Mouse (Mus musculus) T-cell, adult 2 months (primary cell): ENCODE results near the gene Xpo5.

Experiments used
- DNase-seq: peaks from one replicate; pipeline ENCODE4 v3.0.0; 2022; ENCODE audit warnings: low spot score

Xpo5 gene

GRCm38 (mm10) chr17:46203078-46203477, 496 bp downstream of the Xpo5 start:
- no peak for DNase-seq

- DNase-seq: no peak
These were observed 4.1 kb downstream of the Xpo5 start for GRCm38 (mm10) chr17:46206676-46207075.

- DNase-seq: no peak
These were observed 8.0 kb downstream of the Xpo5 start for GRCm38 (mm10) chr17:46210550-46210949.

GRCm38 (mm10) chr17:46221601-46222000, 19.0 kb downstream of the Xpo5 start:
- no peak for DNase-seq

GRCm38 (mm10) chr17:46227576-46227975, 25.0 kb downstream of the Xpo5 start:
- DNase-seq: no peak

GRCm38 (mm10) chr17:46236067-46236466, 33.5 kb downstream of the Xpo5 start:
- DNase-seq: no peak

GRCm38 (mm10) chr17:46237079-46237478, 34.5 kb downstream of the Xpo5 start:
- no peak for DNase-seq

GRCm38 (mm10) chr17:46237480-46237879, 34.9 kb downstream of the Xpo5 start:
- no peak for DNase-seq

GRCm38 (mm10) chr17:46239516-46240114, 37.0 kb downstream of the Xpo5 start:
- DNase-seq: no peak

- DNase-seq: no peak
These were observed 38.9 kb downstream of the Xpo5 start for GRCm38 (mm10) chr17:46241471-46241870.

- no peak for DNase-seq
These were observed 39.7 kb downstream of the Xpo5 start for GRCm38 (mm10) chr17:46242274-46242673.

- no peak for DNase-seq
These were observed 40.4 kb downstream of the Xpo5 start for GRCm38 (mm10) chr17:46242993-46243392.

GRCm38 (mm10) chr17:46243624-46244023, 41.0 kb downstream of the Xpo5 start:
- DNase-seq: no peak

- no peak for DNase-seq
These were observed 42.0 kb downstream of the Xpo5 start for GRCm38 (mm10) chr17:46244579-46244978.

GRCm38 (mm10) chr17:46247512-46248188, 45.1 kb downstream of the Xpo5 start, which contains the start of the genes Polr1c and Yipf3:
Gene Polr1c (minus strand): TSS chr17:46248054.
Gene Yipf3 (plus strand): TSS chr17:46248080.
- DNase-seq: peak; percentile 94

GRCm38 (mm10) chr17:46248189-46248522, 45.6 kb downstream of the Xpo5 start:
- no peak for DNase-seq

GRCm38 (mm10) chr17:46251174-46251573, 48.6 kb downstream of the Xpo5 start:
- DNase-seq: peak; percentile 36

GRCm38 (mm10) chr17:46252571-46253451, 50.2 kb downstream of the Xpo5 start:
- DNase-seq: peak; percentile 56

- peak; percentile 91 for DNase-seq
These were observed 51.0 kb downstream of the Xpo5 start, which contains the start of gene Lrrc73 for GRCm38 (mm10) chr17:46253452-46254084. Gene Lrrc73 (plus strand): TSS chr17:46253531.

GRCm38 (mm10) chr17:46254106-46254505, 51.5 kb downstream of the Xpo5 start:
- DNase-seq: no peak

GRCm38 (mm10) chr17:46255147-46255546, 52.6 kb downstream of the Xpo5 start:
- DNase-seq: no peak
